Mouse (Mus musculus) limb, embryonic 13.5 days (tissue): ENCODE measurements at regions not wholly inside any gene's neighbourhood (a gene's known extent, or its start where the extent isn't known, plus 50 kb on each side); places are given as distances from the start of the nearest gene placed in this dataset.

Experiments used
- ATAC-seq: fragments of 200-750 bp; cut with Nextera tagmentation; 2 replicates; pipeline ENCODE4 v1.8.0; 2017; ENCODE audit warnings: low read depth, moderate number of reproducible peaks, moderate TSS enrichment; ENCODE audit not compliant: low FRiP score
- H3K27ac ChIP-seq: fragments of 300-500 bp; sonication (generic); 2 replicates; pipeline ENCODE4 v1.5.1; 2015; ENCODE audit warnings: inconsistent platforms, mild to moderate bottlenecking, moderate library complexity
- H3K27me3 ChIP-seq: fragments of 300-500 bp; sonication (generic); 2 replicates; pipeline ENCODE4 v1.6.1; 2015; ENCODE audit warnings: mild to moderate bottlenecking, inconsistent platforms
- H3K36me3 ChIP-seq: fragments of 300-500 bp; sonication (generic); 2 replicates; pipeline ENCODE4 v1.6.1; 2015; ENCODE audit warnings: inconsistent platforms, mild to moderate bottlenecking, moderate library complexity
- H3K4me1 ChIP-seq: fragments of 300-500 bp; sonication (generic); 2 replicates; pipeline ENCODE4 v1.6.1; 2015; ENCODE audit warnings: inconsistent platforms
- H3K4me2 ChIP-seq: fragments of 300-500 bp; sonication (generic); replicated peaks from 2 replicates; pipeline ENCODE4 v1.6.1; 2015; ENCODE audit warnings: inconsistent platforms, mild to moderate bottlenecking, moderate library complexity
- H3K4me3 ChIP-seq: fragments of 300-500 bp; sonication (generic); 2 replicates; pipeline ENCODE4 v1.5.1; 2015; ENCODE audit warnings: moderate library complexity, mild to moderate bottlenecking, inconsistent platforms
- H3K9ac ChIP-seq: fragments of 300-500 bp; sonication (generic); 2 replicates; pipeline ENCODE4 v1.6.1; 2015; ENCODE audit warnings: mild to moderate bottlenecking, inconsistent platforms
- H3K9me3 ChIP-seq: fragments of 300-500 bp; sonication (generic); 2 replicates; pipeline ENCODE4 v1.6.1; 2016; ENCODE audit warnings: inconsistent platforms
- WGBS: fragments of 180-500 bp; shearing (Covaris S2); methylation state at CpG from one replicate; pipeline ENCODE4 v1.1.7; 2015; 5-methylcytosine and 5-hydroxymethylcytosine counted together

DNA sequence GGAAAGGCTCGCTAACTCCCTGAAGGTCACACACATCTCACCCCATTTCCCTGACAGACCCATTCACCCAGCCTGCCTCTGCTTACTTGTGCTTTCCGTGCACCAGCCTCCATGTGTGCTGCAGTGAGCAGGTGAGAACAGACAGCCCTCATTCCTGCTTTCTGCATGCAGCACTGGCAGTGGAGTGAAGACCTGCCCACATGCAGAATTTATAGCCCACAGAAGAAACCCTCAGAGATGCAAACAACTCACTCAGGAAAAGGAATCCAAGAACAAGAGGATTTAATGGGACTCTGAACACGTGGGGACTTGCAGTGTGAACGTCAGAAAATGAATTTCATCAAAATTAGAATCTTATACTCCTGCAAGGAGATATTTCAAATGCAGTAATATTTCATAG lies 152.2 kb upstream of the Ankrd50 start:
- H3K27me3 ChIP-seq = no peaks in the 10 kb centered on the region
- no peaks in the 10 kb centered on the region for H3K36me3 ChIP-seq
- no peak for ATAC-seq
- H3K4me3 ChIP-seq = no peak overlapping the region
- H3K4me1 ChIP-seq = peaks cover 14% of the 10 kb centered on the region
- no peaks in the 10 kb centered on the region for H3K9me3 ChIP-seq
- H3K27ac ChIP-seq = no peak overlapping the region
- 59% methylated on average over 4 of the region's 4 CpGs for WGBS
- H3K4me2 ChIP-seq = no peak overlapping the region
- no peak overlapping the region for H3K9ac ChIP-seq

GRCm38 (mm10) chr3:38633347-38633746 lies 148.7 kb upstream of the Ankrd50 start:
- peaks cover 14% of the 10 kb centered on the region for H3K4me1 ChIP-seq
- H3K36me3 ChIP-seq = no peaks in the 10 kb centered on the region
- 45% methylated on average over 7 of the region's 7 CpGs for WGBS
- H3K4me2 ChIP-seq = no peak overlapping the region
- no peak overlapping the region for H3K9ac ChIP-seq
- no peak overlapping the region for H3K27ac ChIP-seq
- H3K4me3 ChIP-seq = no peak overlapping the region
- peak; percentile 95 for ATAC-seq
- H3K9me3 ChIP-seq = no peaks in the 10 kb centered on the region
- no peaks in the 10 kb centered on the region for H3K27me3 ChIP-seq

- Histone ChIP-seq H3K9ac (no peak overlapping the region), H3K4me2 (no peak overlapping the region), H3K9me3 (no peaks in the 10 kb centered on the region), H3K27me3 (no peaks in the 10 kb centered on the region), H3K27ac (no peak overlapping the region), H3K4me3 (no peak overlapping the region), H3K36me3 (no peaks in the 10 kb centered on the region), H3K4me1 (no peaks in the 10 kb centered on the region)
- 60% methylated on average over 12 of the region's 12 CpGs for WGBS
- ATAC-seq = no peak; the same call in 1 of the 2 replicates
Measured at GRCm38 (mm10) chr3:38625575-38626184, 141.0 kb upstream of the Ankrd50 start.

DNA sequence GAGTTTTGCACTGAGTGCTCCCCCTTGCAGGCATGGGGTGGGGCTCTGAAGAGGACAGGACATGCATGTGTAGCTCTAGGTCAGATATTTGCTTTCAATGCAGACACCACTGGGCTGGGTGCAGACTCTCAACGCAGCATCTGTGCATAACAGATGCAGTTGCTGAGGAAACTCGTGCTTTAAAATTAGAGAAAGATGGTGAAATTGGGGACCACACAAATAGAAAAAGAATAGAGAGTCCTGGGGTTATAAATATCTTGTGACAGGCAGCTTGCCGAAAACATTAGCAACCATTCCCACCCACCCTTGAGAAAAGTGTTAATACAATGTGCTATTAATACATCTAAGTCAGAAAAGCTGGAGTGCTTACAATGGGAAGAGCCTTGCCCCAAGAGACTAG lies 133.3 kb upstream of the Ankrd50 start:
- no peak overlapping the region for H3K27ac ChIP-seq
- ATAC-seq = no peak; the same call in 1 of the 2 replicates
- no peak overlapping the region for H3K9ac ChIP-seq
- no peak overlapping the region for H3K4me2 ChIP-seq
- H3K36me3 ChIP-seq = no peaks in the 10 kb centered on the region
- H3K4me1 ChIP-seq = peaks cover 8% of the 10 kb centered on the region
- H3K9me3 ChIP-seq = no peaks in the 10 kb centered on the region; the same call in 1 of the 2 replicates
- no peak overlapping the region for H3K4me3 ChIP-seq
- H3K27me3 ChIP-seq = no peaks in the 10 kb centered on the region
- WGBS = 27% methylated on average over 3 of the region's 3 CpGs

GRCm38 (mm10) chr3:38617217-38617616 lies 132.6 kb upstream of the Ankrd50 start:
- Histone ChIP-seq H3K4me3 (no peak overlapping the region), H3K9ac (no peak overlapping the region), H3K27me3 (no peaks in the 10 kb centered on the region), H3K36me3 (no peaks in the 10 kb centered on the region), H3K27ac (no peak overlapping the region), H3K4me2 (no peak overlapping the region), H3K4me1 (peaks cover 8% of the 10 kb centered on the region), H3K9me3 (no peaks in the 10 kb centered on the region; the same call in 1 of the 2 replicates)
- 81% methylated on average over 8 of the region's 8 CpGs for WGBS
- no peak for ATAC-seq

- Histone ChIP-seq H3K9ac (no peak overlapping the region), H3K27ac (no peak overlapping the region), H3K4me1 (peaks cover 8% of the 10 kb centered on the region), H3K36me3 (no peaks in the 10 kb centered on the region), H3K9me3 (no peaks in the 10 kb centered on the region), H3K27me3 (no peaks in the 10 kb centered on the region), H3K4me2 (no peak overlapping the region), H3K4me3 (no peak overlapping the region)
- 72% methylated on average over 6 of the region's 6 CpGs for WGBS
- no peak for ATAC-seq
Measured at GRCm38 (mm10) chr3:38613706-38614105, 129.1 kb upstream of the Ankrd50 start.

DNA sequence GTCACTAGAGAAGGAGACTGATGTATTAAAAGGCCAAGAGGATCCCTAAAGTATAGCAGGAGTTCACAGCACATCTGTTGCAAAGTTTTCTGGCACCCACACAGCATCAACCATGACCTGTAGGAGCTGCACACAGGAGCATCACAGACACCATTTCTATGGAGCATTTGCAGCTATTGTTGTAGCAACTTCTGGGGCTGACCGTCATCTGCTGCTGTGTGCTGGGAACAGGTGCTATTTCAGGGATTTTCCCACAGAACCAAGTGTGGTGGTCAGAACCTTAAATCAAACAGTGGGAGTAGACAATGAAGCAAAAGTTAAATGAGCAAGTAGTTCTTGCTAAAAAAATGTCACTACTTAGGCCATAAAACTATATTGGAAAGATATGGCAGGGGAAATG lies 106.9 kb upstream of the Ankrd50 start:
- Histone ChIP-seq H3K9me3 (no peaks in the 10 kb centered on the region), H3K36me3 (no peaks in the 10 kb centered on the region), H3K4me3 (no peak overlapping the region), H3K4me1 (no peaks in the 10 kb centered on the region), H3K27me3 (no peaks in the 10 kb centered on the region), H3K9ac (no peak overlapping the region), H3K4me2 (no peak overlapping the region), H3K27ac (no peak overlapping the region)
- ATAC-seq = no peak
- 87% methylated on average over 1 of the region's 1 CpGs for WGBS

GRCm38 (mm10) chr3:38588966-38589365 lies 104.3 kb upstream of the Ankrd50 start:
- no peak overlapping the region for H3K4me2 ChIP-seq
- H3K4me1 ChIP-seq = no peaks in the 10 kb centered on the region
- H3K9ac ChIP-seq = no peak overlapping the region
- no peaks in the 10 kb centered on the region for H3K9me3 ChIP-seq
- no peak overlapping the region for H3K4me3 ChIP-seq
- no peak overlapping the region for H3K27ac ChIP-seq
- ATAC-seq = no peak
- no peaks in the 10 kb centered on the region for H3K36me3 ChIP-seq
- H3K27me3 ChIP-seq = no peaks in the 10 kb centered on the region

DNA sequence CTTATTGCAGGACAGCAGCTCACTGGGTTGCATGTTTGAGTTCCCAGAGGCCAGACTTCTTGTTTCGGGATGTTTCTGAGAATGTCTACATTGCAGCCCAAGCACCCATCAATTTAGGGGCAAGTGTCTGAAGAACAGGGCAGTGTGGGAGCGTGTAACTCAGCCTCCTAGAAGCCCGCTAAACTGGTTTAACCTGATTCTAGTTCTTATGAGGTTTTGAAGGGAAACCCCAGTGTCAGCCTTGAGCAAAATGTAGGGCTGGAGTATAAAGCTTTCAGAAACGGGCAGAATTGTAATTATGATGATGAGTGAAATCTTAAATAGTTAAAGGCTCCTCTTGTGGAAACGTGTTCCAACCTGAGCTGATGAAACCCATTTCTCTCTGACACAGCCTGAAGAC lies 100.9 kb upstream of the Ankrd50 start:
- 82% methylated on average over 5 of the region's 5 CpGs for WGBS
- ATAC-seq = no peak
- no peak overlapping the region for H3K27ac ChIP-seq

DNA sequence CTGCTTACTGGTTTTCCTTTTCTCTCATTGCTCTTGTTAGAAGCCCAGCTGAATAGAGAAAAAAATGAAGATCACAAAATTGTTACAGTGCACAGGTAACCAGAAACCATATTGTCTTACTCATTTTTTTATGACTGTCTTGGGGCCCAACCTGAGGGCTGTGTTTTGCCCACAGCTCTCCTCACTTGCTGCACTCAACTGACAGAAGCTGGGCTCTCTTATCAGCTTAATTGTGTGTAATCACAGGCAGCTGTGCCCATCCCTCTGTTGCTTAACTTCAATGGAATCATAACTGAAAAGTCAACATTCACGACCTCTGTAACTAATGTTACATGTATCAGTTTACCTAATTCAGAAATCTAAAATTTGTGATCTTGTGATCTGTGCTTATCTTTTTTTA lies 95.1 kb upstream of the Ankrd50 start:
- no peaks in the 10 kb centered on the region for H3K27me3 ChIP-seq
- H3K9me3 ChIP-seq = no peaks in the 10 kb centered on the region

More for the DNA sequence above, 100.9 kb upstream of the Ankrd50 start:
- no peak overlapping the region for H3K9ac ChIP-seq
- no peaks in the 10 kb centered on the region for H3K4me1 ChIP-seq
- no peaks in the 10 kb centered on the region for H3K27me3 ChIP-seq
- no peak overlapping the region for H3K4me2 ChIP-seq
- H3K9me3 ChIP-seq = no peaks in the 10 kb centered on the region
- H3K36me3 ChIP-seq = no peaks in the 10 kb centered on the region
- no peak overlapping the region for H3K4me3 ChIP-seq

GRCm38 (mm10) chr3:38577890-38578628 lies 93.4 kb upstream of the Ankrd50 start:
- no peaks in the 10 kb centered on the region for H3K9me3 ChIP-seq
- no peak overlapping the region for H3K4me2 ChIP-seq
- no peak for ATAC-seq
- 38% methylated on average over 5 of the region's 5 CpGs for WGBS
- no peak overlapping the region for H3K27ac ChIP-seq
- H3K9ac ChIP-seq = no peak overlapping the region
- H3K4me3 ChIP-seq = no peak overlapping the region
- H3K36me3 ChIP-seq = no peaks in the 10 kb centered on the region
- no peaks in the 10 kb centered on the region for H3K4me1 ChIP-seq
- no peaks in the 10 kb centered on the region for H3K27me3 ChIP-seq

More for the DNA sequence above, 95.1 kb upstream of the Ankrd50 start:
- no peak for ATAC-seq
- Histone ChIP-seq H3K4me2 (no peak overlapping the region), H3K4me3 (no peak overlapping the region), H3K4me1 (no peaks in the 10 kb centered on the region), H3K27ac (no peak overlapping the region), H3K9ac (no peak overlapping the region), H3K36me3 (no peaks in the 10 kb centered on the region)
- 60% methylated on average over 1 of the region's 1 CpGs for WGBS

GRCm38 (mm10) chr3:38573594-38573993 lies 89.0 kb upstream of the Ankrd50 start:
- Histone ChIP-seq H3K9me3 (no peaks in the 10 kb centered on the region), H3K4me2 (no peak overlapping the region), H3K27ac (no peak overlapping the region), H3K27me3 (no peaks in the 10 kb centered on the region), H3K9ac (no peak overlapping the region), H3K4me1 (0 out of 2 replicates have a peak, but pooled peaks cover 3% of the 10 kb centered on the region), H3K36me3 (no peaks in the 10 kb centered on the region), H3K4me3 (no peak overlapping the region)
- no peak for ATAC-seq
- 90% methylated on average over 5 of the region's 5 CpGs for WGBS

GRCm38 (mm10) chr3:38572159-38572558 lies 87.5 kb upstream of the Ankrd50 start:
- Histone ChIP-seq H3K4me3 (no peak overlapping the region), H3K9me3 (no peaks in the 10 kb centered on the region), H3K4me1 (0 out of 2 replicates have a peak, but pooled peaks cover 3% of the 10 kb centered on the region), H3K36me3 (no peaks in the 10 kb centered on the region), H3K27ac (no peak overlapping the region), H3K27me3 (no peaks in the 10 kb centered on the region), H3K9ac (no peak overlapping the region), H3K4me2 (no peak overlapping the region)
- WGBS = 66% methylated on average over 3 of the region's 3 CpGs
- no peak for ATAC-seq
